Mouse (Mus musculus): ENCODE measurements at regions not wholly inside any gene's neighbourhood (a gene's known extent, or its start where the extent isn't known, plus 50 kb on each side); places are given as distances from the start of the nearest gene placed in this dataset.

GRCm38 (mm10) chr10:126680275-126681184 lies 220.6 kb downstream of the Atp23 start:
- 8% methylated on average over 12 of the region's 12 CpGs for WGBS
- Histone ChIP-seq H3K27me3 (ENCODE audit: control insufficient read depth, insufficient read depth, low read length) (no peaks in the 10 kb centered on the region), H3K27ac (ENCODE audit: insufficient read depth, low read length) (no peak overlapping the region), H3K4me3 (replicated peaks; ENCODE audit: insufficient read depth, low read depth, low read length) (no peak overlapping the region), H3K4me1 (ENCODE audit: control insufficient read depth, insufficient read depth, low read length) (no peaks in the 10 kb centered on the region)
- TF ChIP-seq POLR2A (IDR thresholded peaks at IDR 0.05; ENCODE audit: borderline replicate concordance, insufficient read depth, low read length) = no peak
- TF ChIP-seq CTCF (IDR thresholded peaks at IDR 0.05; ENCODE audit: borderline replicate concordance, insufficient read depth, low read depth, low read length) = no peak
- DNase-seq = no peak

- Histone ChIP-seq H3K27me3 (ENCODE audit: control insufficient read depth, insufficient read depth, low read length) (no peaks in the 10 kb centered on the region), H3K4me3 (replicated peaks; ENCODE audit: insufficient read depth, low read depth, low read length) (no peak overlapping the region), H3K27ac (ENCODE audit: insufficient read depth, low read length) (no peak overlapping the region), H3K4me1 (ENCODE audit: control insufficient read depth, insufficient read depth, low read length) (no peaks in the 10 kb centered on the region)
- no peak for TF ChIP-seq POLR2A (IDR thresholded peaks at IDR 0.05; ENCODE audit: borderline replicate concordance, insufficient read depth, low read length)
- no peak for TF ChIP-seq CTCF (IDR thresholded peaks at IDR 0.05; ENCODE audit: borderline replicate concordance, insufficient read depth, low read depth, low read length)
- DNase-seq = no peak
- 29% methylated on average over 25 of the region's 25 CpGs for WGBS
These were observed 221.7 kb downstream of the Atp23 start for GRCm38 (mm10) chr10:126679224-126680120.

- Histone ChIP-seq H3K4me1 (ENCODE audit: control insufficient read depth, insufficient read depth, low read length) (no peaks in the 10 kb centered on the region), H3K4me3 (replicated peaks; ENCODE audit: insufficient read depth, low read depth, low read length) (no peak overlapping the region), H3K27ac (ENCODE audit: insufficient read depth, low read length) (no peak overlapping the region), H3K27me3 (ENCODE audit: control insufficient read depth, insufficient read depth, low read length) (no peaks in the 10 kb centered on the region)
- no peak for DNase-seq
- WGBS = 8% methylated on average over 5 of the region's 5 CpGs
- TF ChIP-seq POLR2A (IDR thresholded peaks at IDR 0.05; ENCODE audit: borderline replicate concordance, insufficient read depth, low read length) (no peak), CTCF (IDR thresholded peaks at IDR 0.05; ENCODE audit: borderline replicate concordance, insufficient read depth, low read depth, low read length) (no peak)
These were observed 227.7 kb downstream of the Atp23 start for GRCm38 (mm10) chr10:126673437-126673836.

- no peaks in the 10 kb centered on the region for H3K27me3 ChIP-seq (ENCODE audit: control insufficient read depth, insufficient read depth, low read length)
- H3K27ac ChIP-seq (ENCODE audit: insufficient read depth, low read length) = no peak overlapping the region
- DNase-seq = no peak
- no peak overlapping the region for H3K4me3 ChIP-seq (replicated peaks; ENCODE audit: insufficient read depth, low read depth, low read length)
- WGBS = 86% methylated on average over 13 of the region's 13 CpGs
- no peaks in the 10 kb centered on the region for H3K4me1 ChIP-seq (ENCODE audit: control insufficient read depth, insufficient read depth, low read length)
- TF ChIP-seq POLR2A (IDR thresholded peaks at IDR 0.05; ENCODE audit: borderline replicate concordance, insufficient read depth, low read length) (no peak), CTCF (IDR thresholded peaks at IDR 0.05; ENCODE audit: borderline replicate concordance, insufficient read depth, low read depth, low read length) (no peak)
These were observed 236.6 kb downstream of the Atp23 start for GRCm38 (mm10) chr10:126664408-126665083.

GRCm38 (mm10) chr10:126663461-126664013 lies 237.6 kb downstream of the Atp23 start:
- H3K27ac ChIP-seq (ENCODE audit: insufficient read depth, low read length) = no peak overlapping the region

GRCm38 (mm10) chr10:126662765-126663164 lies 238.4 kb downstream of the Atp23 start:
- Histone ChIP-seq H3K27me3 (ENCODE audit: control insufficient read depth, insufficient read depth, low read length) (no peaks in the 10 kb centered on the region), H3K27ac (ENCODE audit: insufficient read depth, low read length) (no peak overlapping the region), H3K4me3 (replicated peaks; ENCODE audit: insufficient read depth, low read depth, low read length) (no peak overlapping the region), H3K4me1 (ENCODE audit: control insufficient read depth, insufficient read depth, low read length) (no peaks in the 10 kb centered on the region)
- no peak for TF ChIP-seq CTCF (IDR thresholded peaks at IDR 0.05; ENCODE audit: borderline replicate concordance, insufficient read depth, low read depth, low read length)
- no peak for TF ChIP-seq POLR2A (IDR thresholded peaks at IDR 0.05; ENCODE audit: borderline replicate concordance, insufficient read depth, low read length)
- 88% methylated on average over 6 of the region's 6 CpGs for WGBS
- no peak for DNase-seq

More at GRCm38 (mm10) chr10:126663461-126664013, 237.6 kb downstream of the Atp23 start:
- Histone ChIP-seq H3K4me1 (ENCODE audit: control insufficient read depth, insufficient read depth, low read length) (no peaks in the 10 kb centered on the region), H3K4me3 (replicated peaks; ENCODE audit: insufficient read depth, low read depth, low read length) (no peak overlapping the region), H3K27me3 (ENCODE audit: control insufficient read depth, insufficient read depth, low read length) (no peaks in the 10 kb centered on the region)
- no peak for DNase-seq
- 85% methylated on average over 15 of the region's 15 CpGs for WGBS
- TF ChIP-seq CTCF (IDR thresholded peaks at IDR 0.05; ENCODE audit: borderline replicate concordance, insufficient read depth, low read depth, low read length) (peak; percentile 11; the same call in 1 of the 2 replicates), POLR2A (IDR thresholded peaks at IDR 0.05; ENCODE audit: borderline replicate concordance, insufficient read depth, low read length) (no peak)

- Histone ChIP-seq H3K27ac (ENCODE audit: insufficient read depth, low read length) (no peak overlapping the region), H3K4me3 (replicated peaks; ENCODE audit: insufficient read depth, low read depth, low read length) (no peak overlapping the region), H3K4me1 (ENCODE audit: control insufficient read depth, insufficient read depth, low read length) (no peaks in the 10 kb centered on the region), H3K27me3 (ENCODE audit: control insufficient read depth, insufficient read depth, low read length) (no peaks in the 10 kb centered on the region)
- no peak for DNase-seq
- TF ChIP-seq CTCF (IDR thresholded peaks at IDR 0.05; ENCODE audit: borderline replicate concordance, insufficient read depth, low read depth, low read length) (no peak), POLR2A (IDR thresholded peaks at IDR 0.05; ENCODE audit: borderline replicate concordance, insufficient read depth, low read length) (no peak)
- 67% methylated on average over 5 of the region's 5 CpGs for WGBS
These were observed 240.0 kb downstream of the Atp23 start for GRCm38 (mm10) chr10:126661095-126661615.

All from cerebellum, adult 2 months (tissue).